Mouse (Mus musculus) c-Kit-positive CD71-negative TER-119-negative erythroid progenitor cells, embryonic 14.5 days (primary cell): ENCODE results near the gene Col6a2.

Experiments
- DNase-seq: peaks from one replicate; pipeline ENCODE4 v3.0.0-alpha.2; 2013; ENCODE audit warnings: low read depth

Col6a2 gene

DNA sequence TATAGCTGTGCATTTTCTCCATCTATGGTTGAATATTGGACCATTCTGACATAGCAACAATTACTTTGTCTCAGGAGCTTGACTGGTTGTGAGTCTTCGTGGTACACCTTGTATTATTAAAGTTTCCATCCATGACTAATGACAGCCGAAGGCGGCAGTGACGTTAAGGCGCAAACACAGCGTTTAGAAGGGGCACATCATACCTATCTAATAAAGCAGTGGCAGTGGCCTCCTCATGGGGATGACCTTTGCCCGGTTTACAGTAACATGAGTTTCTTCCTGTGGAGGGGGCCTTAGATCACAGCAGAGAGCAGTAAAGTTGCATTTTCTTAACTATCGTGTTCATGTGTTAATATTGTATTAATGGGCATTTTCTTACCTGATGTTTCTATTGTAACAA is 75.2 kb downstream of the Col6a2 start:
- no peak for DNase-seq

DNA sequence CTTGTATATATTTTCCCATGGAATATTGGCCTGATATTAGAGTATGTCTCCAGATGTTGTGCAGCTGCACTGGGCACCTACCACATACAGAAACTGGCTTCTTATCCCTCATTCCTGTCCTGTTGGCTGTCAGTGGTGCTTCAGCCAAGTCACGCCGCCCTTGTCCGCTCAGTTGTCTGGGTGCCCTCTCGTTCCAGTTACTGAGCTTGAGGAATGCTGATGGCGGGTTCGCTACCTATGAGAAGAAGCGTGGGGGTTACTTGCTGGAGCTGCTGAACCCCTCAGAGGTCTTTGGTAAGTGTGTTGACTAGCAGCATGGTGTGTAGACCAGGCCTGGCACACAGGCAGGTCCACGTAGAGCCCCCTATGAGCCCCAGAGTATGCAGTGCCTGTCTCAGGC is 76.9 kb downstream of the Col6a2 start:
- no peak for DNase-seq
